8 mouse cellular contexts compared by ENCODE assay signal in genomic region chr10:79908167-79909091, GRCm38 (mm10). TPM values are rescaled to one million over a fixed set of nuclear protein-coding genes. Genes with fewer than 3 reads are reported as not detected.
DNase-seq lines count a peak whose midpoint lies in the region; ATAC-seq lines count a peak whose summit lies in the region.

Gene Med16 (minus strand): TSS chr10:79908923.

- ATAC-seq in intestine, embryonic 14.5 days (replicated peaks; ENCODE audit: low FRiP score, low TSS enrichment, low read depth), result peak; percentile 94

- no peaks in the 10 kb centered on the region; the same call in 1 of the 2 replicates for H3K9me3 ChIP-seq in intestine, embryonic 14.5 days (ENCODE audit: control insufficient read depth, low read length)

- H3K9ac ChIP-seq in intestine, embryonic 14.5 days (ENCODE audit: low read length), result peak within 1 kb of the TSS; percentile 95

- WGBS in intestine, embryonic 14.5 days, result under 1% methylated on average over 52 of the region's 52 CpGs

- peak within 1 kb of the TSS; percentile 79 for H3K4me3 ChIP-seq in intestine, embryonic 14.5 days (ENCODE audit: low read depth, low read length)

- 0 out of 2 replicates have a peak, but pooled peaks cover 4% of the 10 kb centered on the region for H3K4me1 ChIP-seq in intestine, embryonic 14.5 days (replicated peaks; ENCODE audit: control insufficient read depth, insufficient read depth, low read length)

- DNase-seq in adrenal gland, adult (ENCODE audit: inconsistent age in 2 of 2, low spot score in 1 of 2), result peak; percentile 98 to 100
- peak; percentile 98 for DNase-seq in embryo, embryonic 10.5 days (ENCODE audit: low spot score)
- peak; percentile 96 for DNase-seq in gastrocnemius, postnatal 25 days
- DNase-seq in intestine, embryonic 14.5 days (ENCODE audit: low spot score), result peak; percentile 98
- DNase-seq in left cerebral cortex, postnatal 14 days (ENCODE audit: low spot score in 2 of 2), result peak; percentile 92
- DNase-seq in mesoderm, embryonic 11.5 days (ENCODE audit: low read depth, low spot score), result peak; percentile 96
- peak; percentile 91 to 92 for DNase-seq in right cerebral cortex, postnatal 36 days (ENCODE audit: low spot score in 2 of 2)
- DNase-seq in yolk sac, embryonic 10.5 days (ENCODE audit: low spot score), result peak; percentile 100

- H3K27me3 ChIP-seq in intestine, embryonic 14.5 days (replicated peaks; ENCODE audit: control insufficient read depth, insufficient read depth, low read length), result no peaks in the 10 kb centered on the region

- peak within 1 kb of the TSS; percentile 98 for H3K27ac ChIP-seq in intestine, embryonic 14.5 days (ENCODE audit: low read depth)

- H3K36me3 ChIP-seq in intestine, embryonic 14.5 days (ENCODE audit: control insufficient read depth, insufficient read depth, low read length), result peaks cover 51% of the 10 kb centered on the region

- peak within 1 kb of the TSS; percentile 46 for H3K4me2 ChIP-seq in intestine, embryonic 14.5 days (ENCODE audit: low read length)

- intact Hi-C loops in left cerebral cortex, postnatal 14 days (cut with DNase I), result no loop called here

RNA-seq across cellular contexts. Expression of gene Med16, which starts in this region (rescaled TPM):
- 10 to 100 TPM; 29.2 to 34.4 TPM for total RNA-seq in gastrocnemius, postnatal 25 days (2021)
- 42.0 and 46.3 TPM in 2 replicates for polyA plus RNA-seq in intestine, embryonic 14.5 days (2014; fragmentation: Nextera tagmentation; extraction: Ambion mirVana)
- 10 to 100 TPM; 55.0 to 66.5 TPM for total RNA-seq in left cerebral cortex, postnatal 14 days (2021)

Comparison
In these comparisons a context has a peak if more than half of its experiments do, and no peak if none do; other contexts are left out.
1. Peak in every context shown above with its lines: DNase-seq, ATAC-seq, H3K4me3 ChIP-seq and H3K27ac ChIP-seq.